Mouse (Mus musculus) adipocyte (in vitro differentiated cells): ENCODE data around the gene Casq2.

Source experiments
- DNase-seq: peaks from one replicate; pipeline ENCODE4 v3.0.0-alpha.2; 2016; ENCODE audit warnings: low spot score

Casq2 gene

GRCm38 (mm10) chr3:102193488-102194290, 107.5 kb downstream of the Casq2 start:
- no peak for DNase-seq

GRCm38 (mm10) chr3:102194291-102195051, 108.3 kb downstream of the Casq2 start:
- no peak for DNase-seq

DNA sequence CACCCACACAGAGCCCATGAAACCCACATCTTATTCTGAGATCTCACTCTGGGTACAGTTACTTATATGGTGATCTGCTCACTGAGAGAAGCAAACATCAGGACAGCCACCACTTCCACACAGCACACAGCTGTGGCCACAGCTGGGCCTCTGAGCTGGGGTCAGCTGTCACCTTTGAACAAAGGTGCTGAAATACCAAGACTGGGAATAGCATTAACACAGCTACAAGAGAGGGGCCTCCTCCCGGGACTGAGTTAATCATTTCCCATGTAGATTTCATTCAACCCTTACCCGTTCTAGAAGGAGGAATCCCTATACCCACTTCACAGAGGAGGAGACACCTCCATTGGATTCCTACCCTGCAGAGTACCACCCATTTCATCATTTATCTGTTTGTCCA, 109.5 kb downstream of the Casq2 start:
- no peak for DNase-seq
